Mouse (Mus musculus): ENCODE measurements around the gene Mecom.

Gene Mecom

DNA sequence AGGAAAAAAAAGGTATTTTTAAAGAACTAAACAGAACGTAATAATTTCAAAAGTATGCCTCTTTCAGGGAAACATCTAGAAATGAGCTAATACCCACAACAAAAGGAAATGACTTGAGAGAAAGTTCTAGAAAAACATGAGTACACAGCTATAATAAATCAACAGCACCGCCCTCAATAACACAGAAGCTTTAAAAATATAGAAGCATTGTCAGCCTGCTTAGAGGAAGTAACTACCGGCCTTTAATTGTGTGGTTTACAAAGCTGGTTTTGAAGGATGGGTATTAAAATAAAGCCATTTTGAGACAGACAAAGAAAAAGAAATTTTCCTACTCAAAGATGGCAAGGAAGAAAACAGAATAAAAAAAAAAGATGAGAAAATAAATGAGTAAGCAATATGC, 217.3 kb downstream of the Mecom start:
- no peak for DNase-seq

GRCm38 (mm10) chr3:30330021-30330420, 217.8 kb downstream of the Mecom start:
- no peak for DNase-seq

- no peak for DNase-seq
Observed at GRCm38 (mm10) chr3:30314955-30315354, 232.9 kb downstream of the Mecom start.

GRCm38 (mm10) chr3:30308081-30308480, 239.7 kb downstream of the Mecom start:
- DNase-seq = no peak

- DNase-seq = no peak
Observed at GRCm38 (mm10) chr3:30307601-30308000, 240.2 kb downstream of the Mecom start.

GRCm38 (mm10) chr3:30306080-30306479, 241.7 kb downstream of the Mecom start:
- no peak for DNase-seq

GRCm38 (mm10) chr3:30299460-30299859, 248.3 kb downstream of the Mecom start:
- no peak for DNase-seq

DNA sequence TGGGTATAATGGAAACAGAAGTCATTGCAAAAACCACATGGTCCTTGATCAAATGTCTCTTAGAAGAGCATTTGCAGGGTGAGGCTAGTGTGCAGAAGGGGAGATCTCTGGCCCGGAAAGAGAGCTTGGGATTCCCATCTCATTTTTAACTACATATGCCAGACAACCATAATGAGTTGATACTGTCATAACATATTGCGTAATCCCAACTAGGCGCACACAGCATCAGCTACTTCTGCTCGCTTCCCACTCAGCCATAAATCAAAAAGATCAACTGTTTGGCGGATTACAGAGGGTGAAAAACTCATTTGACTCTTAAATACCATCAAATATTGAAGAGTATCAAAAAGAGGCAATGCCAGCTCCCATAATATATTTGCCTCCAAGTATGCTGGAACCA, 253.4 kb downstream of the Mecom start:
- no peak for DNase-seq

DNA sequence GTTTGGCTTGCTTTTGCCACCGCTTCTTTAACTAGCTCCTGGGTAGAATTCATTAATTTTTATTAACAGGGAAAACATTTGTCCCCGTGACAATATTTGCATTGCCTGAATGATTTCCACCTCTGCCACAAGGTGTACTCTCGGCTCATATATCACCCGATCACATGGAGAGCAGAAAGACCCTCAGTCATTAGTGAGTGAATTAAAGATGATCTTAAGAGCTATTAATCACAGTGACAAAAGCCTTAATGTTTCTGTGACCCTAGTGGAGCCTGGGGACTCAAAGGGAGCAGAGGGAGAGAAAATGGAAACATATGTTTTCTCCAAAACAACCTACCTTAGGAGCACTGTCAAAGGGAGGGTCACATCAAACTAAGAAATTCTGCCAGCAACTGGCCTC, 261.3 kb downstream of the Mecom start:
- DNase-seq = no peak

DNA sequence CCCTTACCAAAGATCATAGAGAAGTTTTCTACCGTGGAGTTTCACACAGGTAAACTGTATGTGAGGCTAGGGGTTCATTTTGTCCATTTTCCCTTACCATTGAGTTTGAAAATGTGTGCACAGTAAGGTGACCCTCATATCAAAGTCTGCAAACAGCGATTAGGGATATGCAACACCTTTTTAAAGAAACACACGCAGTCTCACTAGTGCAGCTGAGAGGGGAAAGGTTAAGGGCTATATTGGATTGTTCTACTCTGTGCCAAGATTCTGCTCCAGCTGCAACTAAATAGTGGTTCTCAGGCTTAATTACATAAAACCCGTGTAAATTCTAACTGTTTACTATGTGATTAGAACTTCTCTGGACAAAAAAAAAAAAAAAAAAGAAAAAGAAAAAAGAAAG, 263.7 kb downstream of the Mecom start:
- no peak for DNase-seq

GRCm38 (mm10) chr3:30283562-30283961, 264.2 kb downstream of the Mecom start:
- DNase-seq = no peak

- no peak for DNase-seq
Observed at GRCm38 (mm10) chr3:30277569-30277968, 270.2 kb downstream of the Mecom start.

DNA sequence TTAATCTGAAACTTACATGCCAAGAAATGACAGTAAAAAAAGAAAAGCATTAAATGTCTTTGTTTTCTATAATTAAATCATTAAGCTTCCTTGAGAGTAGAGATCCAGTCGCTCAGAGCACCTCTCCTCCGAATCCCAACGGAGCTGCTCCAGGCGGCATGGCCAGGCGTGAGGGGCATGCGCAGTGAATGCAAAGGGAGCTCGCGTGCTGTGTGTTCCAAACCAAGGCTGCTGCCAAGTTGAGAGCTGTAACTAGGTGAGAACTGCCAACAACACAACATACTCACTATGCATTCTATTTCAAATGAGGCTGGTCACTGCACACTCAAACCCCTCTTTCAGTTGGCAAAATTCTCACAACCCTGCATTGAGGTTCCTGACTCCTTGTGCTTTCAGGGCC, 271.7 kb downstream of the Mecom start:
- no peak for DNase-seq

- no peak for DNase-seq
Observed at GRCm38 (mm10) chr3:30269253-30269652, 278.6 kb downstream of the Mecom start.

- DNase-seq = no peak
Observed at GRCm38 (mm10) chr3:30260945-30261344, 286.9 kb downstream of the Mecom start.

DNA sequence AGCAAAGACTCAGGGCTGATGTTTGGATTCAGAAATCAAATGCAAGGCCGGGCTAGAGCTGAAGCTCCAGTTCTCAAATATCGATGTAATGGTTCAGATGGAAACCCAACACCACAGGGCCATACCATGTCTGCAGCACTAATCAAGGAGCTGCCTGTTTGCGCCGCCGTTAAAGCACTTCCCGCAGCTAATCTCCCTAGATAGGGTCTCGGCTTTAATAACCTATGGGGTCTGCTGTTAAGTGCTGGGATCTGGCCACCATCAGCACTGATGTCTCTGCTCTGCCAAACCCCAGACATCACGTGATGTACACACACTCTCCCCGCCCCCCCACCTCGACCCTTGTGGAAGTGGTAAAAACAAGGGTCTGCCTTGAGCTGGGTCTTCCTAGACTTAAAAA, 289.4 kb downstream of the Mecom start:
- no peak for DNase-seq

GRCm38 (mm10) chr3:30257776-30258175, 290.0 kb downstream of the Mecom start:
- DNase-seq = no peak

GRCm38 (mm10) chr3:30256896-30257295, 290.9 kb downstream of the Mecom start:
- DNase-seq = no peak

- no peak for DNase-seq
Observed at GRCm38 (mm10) chr3:30255828-30256227, 292.0 kb downstream of the Mecom start.

- DNase-seq = no peak
Observed at GRCm38 (mm10) chr3:30254451-30254850, 293.4 kb downstream of the Mecom start.

DNA sequence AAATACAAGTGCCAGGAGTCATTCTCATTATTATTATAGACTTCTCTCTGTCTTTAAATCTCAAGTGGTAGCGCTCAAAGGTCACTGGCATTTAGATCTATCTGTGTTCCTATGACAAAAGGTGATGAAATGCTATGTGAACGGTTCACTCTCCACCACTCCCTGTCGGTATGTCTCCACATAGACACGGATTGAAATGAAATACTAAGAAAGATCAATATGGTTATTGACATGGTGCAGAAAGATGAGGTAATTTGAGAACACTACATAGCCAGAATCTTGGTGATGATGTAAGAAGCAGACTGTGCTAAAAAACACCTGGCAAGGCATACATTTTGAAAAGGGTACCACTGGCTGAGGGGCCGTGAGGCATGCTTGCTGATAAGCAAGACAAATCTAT, 294.1 kb downstream of the Mecom start:
- DNase-seq = no peak

DNA sequence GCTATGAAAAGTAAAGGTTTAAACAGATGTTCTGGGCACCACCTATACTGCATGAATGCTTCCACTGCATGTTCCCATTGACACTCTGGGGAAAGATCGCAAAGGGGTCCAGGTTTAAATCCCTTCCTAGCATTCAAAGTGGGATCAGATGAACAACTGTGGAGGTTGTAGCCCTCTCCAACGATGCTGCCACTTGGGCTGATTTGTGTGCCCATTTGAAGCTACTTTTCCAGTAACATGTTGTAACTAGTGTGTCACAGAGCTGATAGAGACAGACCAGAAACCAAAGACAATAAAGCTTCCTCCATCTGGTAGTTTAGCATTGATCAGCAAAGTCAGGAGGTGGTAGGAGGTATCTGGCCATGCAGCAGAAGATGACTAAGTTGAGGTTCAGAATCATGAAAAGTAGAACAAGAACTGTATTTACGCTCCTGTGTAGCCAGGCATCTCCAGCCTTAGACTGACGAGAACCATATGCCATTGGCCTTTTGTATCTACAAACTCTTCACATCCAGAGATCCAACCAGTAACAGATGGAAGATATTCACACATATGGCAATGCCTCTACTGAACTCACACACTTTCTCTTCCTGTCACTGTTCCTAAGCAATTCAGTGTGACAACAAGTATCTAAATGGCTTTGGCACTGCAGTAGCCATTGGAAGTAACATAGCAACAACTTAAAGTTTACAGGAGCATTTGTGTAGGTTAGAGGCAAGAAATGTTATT, 299.0 kb downstream of the Mecom start:
- peak; percentile 1 for DNase-seq

GRCm38 (mm10) chr3:30247256-30247655, 300.6 kb downstream of the Mecom start:
- DNase-seq = no peak

DNA sequence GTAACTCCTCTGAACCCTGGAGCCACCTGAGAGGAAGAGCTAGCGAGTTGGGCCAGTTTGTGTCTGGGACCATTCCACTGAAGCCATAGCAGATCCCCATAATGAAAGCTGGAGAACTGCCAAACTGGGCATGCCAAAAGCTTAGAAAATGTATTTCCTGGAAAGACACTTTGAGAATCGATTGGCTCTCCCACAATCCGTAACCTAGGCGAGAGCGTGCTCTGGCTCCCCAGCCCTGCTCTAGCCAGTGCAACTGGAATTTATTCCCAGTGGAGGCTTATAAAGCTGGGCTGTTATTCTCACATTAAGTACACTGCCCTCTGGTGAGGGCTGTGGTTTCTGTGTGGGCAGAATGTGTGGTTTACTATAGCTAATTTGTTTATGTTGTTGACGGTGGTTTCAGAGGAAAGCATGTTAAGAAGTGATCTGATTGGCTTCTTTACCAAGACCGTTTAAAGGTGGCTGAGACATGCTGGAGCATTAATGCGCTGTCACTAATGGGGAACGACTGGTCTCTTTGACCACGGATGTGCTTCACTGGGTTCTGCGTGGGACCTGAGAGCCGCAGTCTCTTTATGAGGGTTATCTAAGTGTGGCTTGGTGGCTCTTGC, 301.3 kb downstream of the Mecom start:
- no peak for DNase-seq

GRCm38 (mm10) chr3:30245950-30246349, 301.9 kb downstream of the Mecom start:
- DNase-seq = no peak

All from right cerebral cortex, adult 18-20 months (tissue).